Mouse (Mus musculus): ENCODE measurements around the gene Tgoln1.

GRCm38 (mm10) chr6:72604066-72604465 lies 12.7 kb downstream of the Tgoln1 start:
- TF ChIP-seq CTCF (IDR thresholded peaks at IDR 0.05; ENCODE audit: borderline replicate concordance, insufficient read depth, low read length) = no peak
- no peak for TF ChIP-seq POLR2A (IDR thresholded peaks at IDR 0.05; ENCODE audit: low read depth, low read length)
